Mouse (Mus musculus): ENCODE measurements at regions not wholly inside any gene's neighbourhood (a gene's known extent, or its start where the extent isn't known, plus 50 kb on each side); places are given as distances from the start of the nearest gene placed in this dataset.

DNA sequence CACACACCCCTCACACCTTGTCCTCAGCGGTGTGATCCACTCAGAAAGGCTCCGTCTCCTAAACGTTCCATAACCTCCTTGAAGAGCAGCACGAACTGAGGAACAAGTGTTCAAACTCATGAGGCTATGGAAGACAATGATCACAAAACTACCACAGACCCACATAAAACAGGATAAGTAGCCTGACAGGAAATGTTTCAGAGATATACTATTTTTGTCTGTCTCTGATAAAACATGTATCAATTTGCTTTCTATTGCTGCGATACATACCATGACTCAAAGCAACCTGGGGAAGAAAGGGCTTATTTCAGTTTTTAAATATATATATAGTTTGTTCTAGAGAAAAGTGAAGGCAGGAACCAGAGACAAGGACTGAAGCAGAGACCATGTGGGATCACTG, 3371.7 kb upstream of the Gm7489 start:
- WGBS: 78% methylated on average over 5 of the region's 5 CpGs
- peaks cover 9% of the 10 kb centered on the region for H3K27me3 ChIP-seq (ENCODE audit: control insufficient read depth, insufficient read depth, low read length)
- H3K4me3 ChIP-seq (ENCODE audit: low read length): no peak overlapping the region
- peaks cover 4% of the 10 kb centered on the region; the same call in 1 of the 2 replicates for H3K4me1 ChIP-seq (ENCODE audit: control insufficient read depth, insufficient read depth, low read length)
- no peak overlapping the region for H3K9ac ChIP-seq (ENCODE audit: low read length)
- no peak overlapping the region for H3K4me2 ChIP-seq (ENCODE audit: low read depth, low read length)
- no peak overlapping the region for H3K27ac ChIP-seq (ENCODE audit: low read length)
- no peak for ATAC-seq (replicated peaks; ENCODE audit: extremely low read depth, insufficient read depth, low FRiP score)
- no peaks in the 10 kb centered on the region for H3K36me3 ChIP-seq (ENCODE audit: control insufficient read depth, insufficient read depth)
- H3K9me3 ChIP-seq (replicated peaks; ENCODE audit: control insufficient read depth, low read length): no peaks in the 10 kb centered on the region

DNA sequence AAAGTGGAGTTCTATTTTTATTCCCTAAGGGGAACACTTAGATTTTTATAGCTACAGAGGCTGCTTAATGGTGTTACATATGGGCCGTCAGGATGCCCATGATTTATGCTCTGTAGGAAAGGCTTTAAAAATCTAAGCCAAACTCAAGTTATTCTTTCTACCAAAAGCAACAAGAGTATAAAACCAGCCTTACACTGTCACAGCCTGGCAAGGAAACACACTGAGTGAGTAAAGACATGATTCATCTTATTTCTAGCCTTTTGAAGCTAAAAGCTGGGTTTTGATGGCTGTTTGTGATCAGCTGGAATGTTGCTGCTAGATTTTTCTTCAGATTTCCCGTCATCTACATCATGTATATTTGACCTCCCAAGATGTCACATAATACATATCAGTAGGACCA, 3359.9 kb upstream of the Gm7489 start:
- ATAC-seq (replicated peaks; ENCODE audit: extremely low read depth, insufficient read depth, low FRiP score): no peak
- Histone ChIP-seq H3K4me1 (ENCODE audit: control insufficient read depth, insufficient read depth, low read length) (peaks cover 4% of the 10 kb centered on the region; the same call in 1 of the 2 replicates), H3K27me3 (ENCODE audit: control insufficient read depth, insufficient read depth, low read length) (no peaks in the 10 kb centered on the region), H3K9ac (ENCODE audit: low read length) (no peak overlapping the region), H3K4me2 (ENCODE audit: low read depth, low read length) (no peak overlapping the region), H3K36me3 (ENCODE audit: control insufficient read depth, insufficient read depth) (no peaks in the 10 kb centered on the region), H3K9me3 (replicated peaks; ENCODE audit: control insufficient read depth, low read length) (no peaks in the 10 kb centered on the region), H3K27ac (ENCODE audit: low read length) (no peak overlapping the region), H3K4me3 (ENCODE audit: low read length) (no peak overlapping the region)
- WGBS: 63% methylated on average over 2 of the region's 2 CpGs

DNA sequence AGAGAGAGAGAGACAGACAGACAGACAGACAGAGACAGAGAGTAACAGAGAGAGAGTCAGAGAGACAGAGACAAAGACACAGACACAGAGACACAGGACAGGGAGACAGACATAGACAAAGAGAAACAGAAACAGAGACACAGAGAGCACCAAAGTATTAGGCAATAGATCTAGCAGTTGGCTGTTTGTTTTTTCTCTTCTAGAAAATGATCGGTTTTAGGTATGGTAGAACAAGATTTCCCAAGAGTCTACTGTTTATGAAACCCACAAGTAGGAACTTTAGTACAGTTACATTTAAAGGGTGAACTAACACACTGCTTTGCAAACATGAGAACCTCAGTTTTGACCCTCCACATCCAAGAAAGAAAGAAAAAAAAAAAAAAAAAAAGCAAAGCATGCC, 3350.2 kb upstream of the Gm7489 start:
- no peak overlapping the region for H3K4me2 ChIP-seq (ENCODE audit: low read depth, low read length)
- no peak overlapping the region for H3K9ac ChIP-seq (ENCODE audit: low read length)
- no peak overlapping the region for H3K27ac ChIP-seq (ENCODE audit: low read length)
- H3K9me3 ChIP-seq (replicated peaks; ENCODE audit: control insufficient read depth, low read length): no peaks in the 10 kb centered on the region
- H3K36me3 ChIP-seq (ENCODE audit: control insufficient read depth, insufficient read depth): no peaks in the 10 kb centered on the region
- ATAC-seq (replicated peaks; ENCODE audit: extremely low read depth, insufficient read depth, low FRiP score): no peak
- no peaks in the 10 kb centered on the region for H3K27me3 ChIP-seq (ENCODE audit: control insufficient read depth, insufficient read depth, low read length)
- no peaks in the 10 kb centered on the region for H3K4me1 ChIP-seq (ENCODE audit: control insufficient read depth, insufficient read depth, low read length)
- WGBS: 87% methylated on average over 1 of the region's 1 CpGs
- H3K4me3 ChIP-seq (ENCODE audit: low read length): no peak overlapping the region

DNA sequence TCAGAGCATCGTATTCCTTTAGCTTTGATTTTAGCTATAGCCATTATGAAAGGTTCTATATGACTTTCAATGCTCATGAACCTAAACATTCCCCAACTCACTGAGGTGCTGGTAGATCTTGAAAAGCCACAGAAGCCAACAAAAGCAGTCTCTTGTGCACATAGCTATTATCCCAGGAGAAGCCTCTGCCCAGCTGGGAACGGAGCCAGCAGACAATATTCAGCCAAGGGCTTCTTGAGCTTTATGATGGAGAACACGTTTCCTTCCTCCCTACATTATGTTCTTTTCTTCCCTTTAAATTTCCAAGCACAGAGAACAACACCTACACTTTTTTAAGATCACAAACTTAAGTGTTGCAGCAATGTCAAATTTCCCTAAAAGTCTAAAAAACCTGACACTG, 3321.1 kb upstream of the Gm7489 start:
- no peaks in the 10 kb centered on the region for H3K9me3 ChIP-seq (replicated peaks; ENCODE audit: control insufficient read depth, low read length)
- ATAC-seq (replicated peaks; ENCODE audit: extremely low read depth, insufficient read depth, low FRiP score): no peak

GRCm38 (mm10) chr15:50580811-50581210, 3303.9 kb upstream of the Gm7489 start:
- H3K27me3 ChIP-seq (ENCODE audit: control insufficient read depth, insufficient read depth, low read length): no peaks in the 10 kb centered on the region
- peaks cover 9% of the 10 kb centered on the region; the same call in 1 of the 2 replicates for H3K9me3 ChIP-seq (replicated peaks; ENCODE audit: control insufficient read depth, low read length)
- no peak overlapping the region for H3K4me3 ChIP-seq (ENCODE audit: low read length)
- H3K4me1 ChIP-seq (ENCODE audit: control insufficient read depth, insufficient read depth, low read length): no peaks in the 10 kb centered on the region
- no peak for ATAC-seq (replicated peaks; ENCODE audit: extremely low read depth, insufficient read depth, low FRiP score)
- H3K36me3 ChIP-seq (ENCODE audit: control insufficient read depth, insufficient read depth): no peaks in the 10 kb centered on the region
- 74% methylated on average over 5 of the region's 5 CpGs for WGBS
- H3K27ac ChIP-seq (ENCODE audit: low read length): no peak overlapping the region
- no peak overlapping the region for H3K4me2 ChIP-seq (ENCODE audit: low read depth, low read length)
- no peak overlapping the region for H3K9ac ChIP-seq (ENCODE audit: low read length)

More for the DNA sequence above, 3321.1 kb upstream of the Gm7489 start:
- Histone ChIP-seq H3K4me1 (ENCODE audit: control insufficient read depth, insufficient read depth, low read length) (no peaks in the 10 kb centered on the region), H3K4me2 (ENCODE audit: low read depth, low read length) (no peak overlapping the region), H3K9ac (ENCODE audit: low read length) (no peak overlapping the region), H3K36me3 (ENCODE audit: control insufficient read depth, insufficient read depth) (no peaks in the 10 kb centered on the region), H3K4me3 (ENCODE audit: low read length) (no peak overlapping the region), H3K27ac (ENCODE audit: low read length) (no peak overlapping the region), H3K27me3 (ENCODE audit: control insufficient read depth, insufficient read depth, low read length) (no peaks in the 10 kb centered on the region)
- 64% methylated on average over 3 of the region's 3 CpGs for WGBS

DNA sequence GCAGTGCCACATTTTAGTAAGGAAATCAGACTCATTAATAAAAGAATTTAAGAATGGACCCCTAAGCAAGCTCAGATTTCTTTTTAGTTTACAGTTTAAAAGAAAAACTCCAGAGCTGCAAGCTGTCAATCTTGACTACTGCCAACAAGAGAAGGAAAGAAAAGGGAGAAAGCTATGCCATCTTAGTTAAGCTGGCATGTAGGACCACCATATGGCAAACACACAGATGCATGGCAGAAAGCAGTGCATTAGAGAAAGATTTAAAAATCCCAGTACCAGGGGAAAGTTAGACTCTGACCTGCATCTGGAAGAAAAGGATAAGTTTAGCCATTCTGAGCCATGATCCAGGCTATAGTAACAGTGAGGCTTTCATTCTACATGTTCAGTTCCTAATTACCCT, 3300.8 kb upstream of the Gm7489 start:
- H3K4me2 ChIP-seq (ENCODE audit: low read depth, low read length): no peak overlapping the region
- H3K9me3 ChIP-seq (replicated peaks; ENCODE audit: control insufficient read depth, low read length): peaks cover 9% of the 10 kb centered on the region; the same call in 1 of the 2 replicates
- no peaks in the 10 kb centered on the region for H3K36me3 ChIP-seq (ENCODE audit: control insufficient read depth, insufficient read depth)
- H3K4me3 ChIP-seq (ENCODE audit: low read length): no peak overlapping the region
- no peak for ATAC-seq (replicated peaks; ENCODE audit: extremely low read depth, insufficient read depth, low FRiP score)
- no peaks in the 10 kb centered on the region for H3K27me3 ChIP-seq (ENCODE audit: control insufficient read depth, insufficient read depth, low read length)
- no peaks in the 10 kb centered on the region for H3K4me1 ChIP-seq (ENCODE audit: control insufficient read depth, insufficient read depth, low read length)
- no peak overlapping the region for H3K27ac ChIP-seq (ENCODE audit: low read length)
- no peak overlapping the region for H3K9ac ChIP-seq (ENCODE audit: low read length)

- no peak overlapping the region for H3K9ac ChIP-seq (ENCODE audit: low read length)
- peaks cover 3% of the 10 kb centered on the region; the same call in 1 of the 2 replicates for H3K9me3 ChIP-seq (replicated peaks; ENCODE audit: control insufficient read depth, low read length)
- H3K27me3 ChIP-seq (ENCODE audit: control insufficient read depth, insufficient read depth, low read length): no peaks in the 10 kb centered on the region
- H3K4me2 ChIP-seq (ENCODE audit: low read depth, low read length): no peak overlapping the region
- no peak overlapping the region for H3K4me3 ChIP-seq (ENCODE audit: low read length)
- no peaks in the 10 kb centered on the region for H3K36me3 ChIP-seq (ENCODE audit: control insufficient read depth, insufficient read depth)
- no peak for ATAC-seq (replicated peaks; ENCODE audit: extremely low read depth, insufficient read depth, low FRiP score)
- no peak overlapping the region for H3K27ac ChIP-seq (ENCODE audit: low read length)
- whole genome bisulfite sequencing: 76% methylated on average over 6 of the region's 6 CpGs
- H3K4me1 ChIP-seq (ENCODE audit: control insufficient read depth, insufficient read depth, low read length): no peaks in the 10 kb centered on the region
These were observed 3299.2 kb upstream of the Gm7489 start for GRCm38 (mm10) chr15:50585496-50585895.
